In genomic region chr6:53733546-53733945, GRCm38 (mm10) we compare ENCODE assay signal across 28 mouse cellular contexts.
"Had no signal": no experiment of that assay in that cellular context is flagged by ENCODE, and none has a peak within 500 bp of the region (broad histone marks: within the 10 kb centered on the region; RNA-seq: fewer than 3 reads in every experiment).

No protein-coding gene starts in this region.

- H3K27ac ChIP-seq: embryonic facial prominence, embryonic 10.5 days; embryonic facial prominence, embryonic 12.5 days; embryonic facial prominence, embryonic 13.5 days; embryonic facial prominence, embryonic 15.5 days; forebrain, embryonic 10.5 days; forebrain, embryonic 12.5 days; forebrain, embryonic 13.5 days; forebrain, embryonic 15.5 days; gastrocnemius, adult 2 months; heart, adult 2 months had no signal

- H3K4me3 ChIP-seq: embryonic facial prominence, embryonic 10.5 days; embryonic facial prominence, embryonic 12.5 days; embryonic facial prominence, embryonic 13.5 days; embryonic facial prominence, embryonic 15.5 days; erythroblast, embryonic 14.5 days; forebrain, embryonic 10.5 days; forebrain, embryonic 12.5 days; forebrain, embryonic 13.5 days; forebrain, embryonic 15.5 days; gastrocnemius, adult 2 months; heart, adult 2 months had no signal

- H3K9me3 ChIP-seq: embryonic facial prominence, embryonic 10.5 days; embryonic facial prominence, embryonic 12.5 days; embryonic facial prominence, embryonic 13.5 days; embryonic facial prominence, embryonic 15.5 days; forebrain, embryonic 10.5 days; forebrain, embryonic 12.5 days; forebrain, embryonic 13.5 days; forebrain, embryonic 15.5 days had no signal

- H3K9ac ChIP-seq: embryonic facial prominence, embryonic 12.5 days; embryonic facial prominence, embryonic 13.5 days; embryonic facial prominence, embryonic 15.5 days; forebrain, embryonic 12.5 days; forebrain, embryonic 13.5 days; forebrain, embryonic 15.5 days; forebrain, postnatal 0 days had no signal

- DNase-seq: cerebellum, adult 8-10 months; cerebellum, adult 9-10 months; cerebellum, adult 9-11 months; cerebellum, postnatal 10 days; cerebellum, postnatal 14 days; cerebellum, postnatal 25 days; cerebellum, postnatal 36 days; embryo, embryonic 11 days; forebrain, postnatal 0 days; gastrocnemius, adult 2 months; gastrocnemius, postnatal 10 days; gastrocnemius, postnatal 14 days; gastrocnemius, postnatal 25 days; gastrocnemius, postnatal 36 days; heart, adult 11 months; heart, adult 18-20 months; heart, adult 2 months had no signal

- H3K4me1 ChIP-seq: forebrain, embryonic 12.5 days had no signal

- H3K36me3 ChIP-seq: embryonic facial prominence, embryonic 10.5 days; embryonic facial prominence, embryonic 12.5 days; embryonic facial prominence, embryonic 13.5 days; embryonic facial prominence, embryonic 15.5 days; forebrain, embryonic 10.5 days; forebrain, embryonic 12.5 days; forebrain, embryonic 15.5 days had no signal

- ATAC-seq: forebrain, embryonic 13.5 days; forebrain, embryonic 14.5 days; forebrain, embryonic 15.5 days; forebrain, embryonic 16.5 days; forebrain, postnatal 0 days had no signal

- H3K4me2 ChIP-seq: embryonic facial prominence, embryonic 12.5 days; embryonic facial prominence, embryonic 13.5 days; embryonic facial prominence, embryonic 15.5 days; forebrain, embryonic 12.5 days; forebrain, embryonic 13.5 days; forebrain, embryonic 15.5 days had no signal

- H3K27me3 ChIP-seq: embryonic facial prominence, embryonic 12.5 days; embryonic facial prominence, embryonic 13.5 days; embryonic facial prominence, embryonic 15.5 days; forebrain, embryonic 12.5 days; forebrain, embryonic 13.5 days; forebrain, embryonic 15.5 days had no signal
